Mouse (Mus musculus) kidney, postnatal 4 days (tissue): ENCODE results near the gene Gm10277.

Experiments
- DNase-seq, 2 experiments: peaks; one replicate each; pipeline ENCODE4 v3.0.0; 2021; ENCODE audit warnings: mixed read lengths in 2 of 2

Gm10277 gene

GRCm38 (mm10) chr11:77795216-77795615 is 7.7 kb upstream of the Gm10277 start:
- DNase-seq: no peak

DNA sequence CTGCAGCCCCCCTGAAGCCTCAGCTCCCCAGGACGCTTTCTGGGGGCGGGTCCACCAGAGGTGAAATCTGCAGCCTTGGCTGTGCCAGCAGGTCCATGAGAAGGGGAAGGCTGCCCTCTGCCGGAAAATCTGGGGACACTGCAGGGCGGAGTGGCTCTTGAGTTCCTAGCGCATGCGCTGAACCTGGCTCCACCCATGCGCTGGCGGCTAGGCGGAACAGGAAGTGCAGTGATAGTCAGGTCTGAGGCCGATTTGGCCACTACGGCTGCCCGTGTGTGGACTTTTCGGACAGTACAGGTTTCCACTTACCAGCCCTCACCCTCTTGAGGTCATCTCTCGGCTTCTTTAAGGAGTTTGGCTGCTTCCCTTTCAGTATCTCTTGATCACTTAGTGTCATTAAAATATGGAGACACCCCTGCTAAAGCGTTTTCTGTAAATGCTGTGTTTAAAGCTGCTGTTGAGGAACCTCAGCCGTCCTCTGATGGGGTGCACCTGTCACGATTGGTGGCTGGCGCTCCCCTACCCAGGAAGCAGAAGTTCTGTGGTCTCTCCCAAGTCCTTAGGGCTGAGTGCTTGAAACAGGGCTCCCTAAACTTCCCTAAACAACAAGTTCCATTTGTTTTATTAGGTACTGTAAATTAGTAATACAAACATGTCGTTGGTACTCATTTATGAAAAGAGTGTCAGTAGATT is 5.8 kb upstream of the Gm10277 start:
- DNase-seq: peak; percentile 98

GRCm38 (mm10) chr11:77792566-77792909 is 5.0 kb upstream of the Gm10277 start:
- no peak for DNase-seq

DNA sequence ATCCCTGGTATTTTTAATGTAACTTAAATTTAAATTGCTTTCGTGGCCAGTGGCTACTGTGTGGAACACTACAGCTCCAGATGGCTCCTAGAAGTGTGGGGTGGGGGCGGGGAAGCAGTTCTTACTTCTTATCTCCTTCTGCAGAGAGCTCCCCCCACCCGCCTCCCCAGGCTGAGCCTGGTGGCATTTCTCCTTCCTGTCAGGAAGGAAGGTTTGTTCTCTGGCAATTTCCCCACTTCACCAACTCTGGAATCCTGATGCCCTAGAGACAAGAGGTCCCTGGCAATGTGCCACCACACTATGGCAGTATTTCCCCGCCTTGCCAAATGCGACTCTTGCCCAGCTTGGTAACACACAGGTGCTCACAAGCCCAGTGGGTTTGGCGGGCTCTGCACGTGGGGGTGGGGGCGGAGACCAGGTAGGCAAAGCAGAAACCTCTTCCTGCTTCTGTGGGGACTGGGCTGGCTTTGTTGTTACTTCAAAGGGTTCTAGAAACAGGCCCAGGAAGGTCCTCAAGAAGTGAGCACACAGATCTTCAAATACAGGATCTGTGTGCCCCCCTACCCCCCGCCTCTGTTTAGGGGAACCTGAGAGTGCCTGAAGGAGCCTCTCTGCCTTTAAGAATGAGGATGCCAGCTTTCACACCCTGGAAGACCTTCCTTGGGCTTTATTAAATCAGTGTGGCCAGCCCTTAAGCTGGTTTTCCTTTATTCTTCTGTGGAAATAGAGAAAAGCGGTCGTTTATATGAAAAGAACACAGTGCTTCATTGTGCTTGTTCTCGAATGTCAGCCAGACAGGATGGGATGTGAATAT is 4.4 kb upstream of the Gm10277 start:
- DNase-seq: peak; percentile 76 to 84

DNA sequence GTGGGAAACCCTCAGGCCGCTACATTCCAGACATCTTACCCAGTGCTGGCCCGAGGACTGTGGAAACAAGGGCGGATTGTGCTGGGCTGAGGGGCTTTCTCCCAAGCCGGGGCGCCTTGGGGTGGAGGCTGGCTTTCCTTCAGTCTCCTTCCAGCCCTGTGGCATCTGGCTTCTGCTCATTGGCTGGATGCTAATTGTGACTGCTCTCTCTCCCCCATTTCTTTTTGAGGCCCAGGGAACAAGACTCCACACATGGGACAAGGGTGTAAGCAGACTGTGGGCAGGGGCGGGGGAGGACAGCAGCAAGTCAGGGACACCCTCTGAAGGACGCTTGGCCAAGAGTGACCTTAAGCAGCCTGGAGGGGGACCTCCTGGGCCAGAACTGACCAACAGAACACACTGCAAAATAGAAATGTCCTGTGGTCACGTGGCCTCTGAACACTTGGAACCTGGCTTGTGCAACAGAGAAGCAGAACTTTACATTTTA is 3.7 kb upstream of the Gm10277 start:
- peak; percentile 29 to 48 for DNase-seq

- DNase-seq: peak in 1 of 2 experiments; percentile 33
Observed at GRCm38 (mm10) chr11:77790286-77790685, 2.7 kb upstream of the Gm10277 start.

DNA sequence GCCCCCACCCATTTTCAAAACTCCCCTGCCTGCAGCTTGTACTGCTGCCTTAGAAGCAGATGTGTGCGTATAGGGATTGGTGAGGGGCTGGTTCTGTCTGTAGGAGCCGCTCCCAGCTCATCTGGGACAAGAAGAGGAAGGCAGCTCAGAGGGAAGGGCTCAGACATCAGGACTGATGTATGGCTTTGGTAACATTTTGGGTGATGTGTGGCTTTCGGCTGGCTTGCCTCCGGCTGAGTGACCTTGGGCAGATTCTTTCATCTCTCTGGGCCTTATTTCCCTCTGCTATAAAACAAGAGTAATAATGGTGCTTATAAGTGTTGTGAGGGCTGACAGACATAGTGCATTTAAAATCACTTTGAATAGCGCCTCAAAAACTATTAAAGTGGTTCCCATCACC is 2.0 kb upstream of the Gm10277 start:
- DNase-seq: no peak

GRCm38 (mm10) chr11:77785768-77786561 is 1.6 kb downstream of the Gm10277 start:
- peak; percentile 59 to 72 for DNase-seq

DNA sequence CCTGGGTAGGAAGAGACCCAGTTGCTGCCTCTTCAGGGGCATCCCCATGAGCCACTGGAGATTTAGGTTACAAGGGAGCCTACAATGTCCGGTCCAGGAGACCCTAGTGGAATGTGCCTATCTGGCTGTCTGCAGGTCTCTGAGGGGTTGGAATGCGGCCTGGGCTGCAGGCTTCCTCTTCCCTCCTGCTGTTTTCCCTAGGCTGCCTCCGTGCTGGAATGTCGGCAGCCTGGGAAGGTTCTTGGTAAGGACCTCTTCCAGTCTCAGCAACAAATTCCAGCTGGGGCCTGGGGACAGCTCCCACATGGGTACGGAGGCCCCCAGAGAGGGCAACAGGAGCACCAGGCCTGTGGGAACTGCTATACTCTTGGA is 2.2 kb downstream of the Gm10277 start:
- peak in 1 of 2 experiments; percentile 77 for DNase-seq

DNA sequence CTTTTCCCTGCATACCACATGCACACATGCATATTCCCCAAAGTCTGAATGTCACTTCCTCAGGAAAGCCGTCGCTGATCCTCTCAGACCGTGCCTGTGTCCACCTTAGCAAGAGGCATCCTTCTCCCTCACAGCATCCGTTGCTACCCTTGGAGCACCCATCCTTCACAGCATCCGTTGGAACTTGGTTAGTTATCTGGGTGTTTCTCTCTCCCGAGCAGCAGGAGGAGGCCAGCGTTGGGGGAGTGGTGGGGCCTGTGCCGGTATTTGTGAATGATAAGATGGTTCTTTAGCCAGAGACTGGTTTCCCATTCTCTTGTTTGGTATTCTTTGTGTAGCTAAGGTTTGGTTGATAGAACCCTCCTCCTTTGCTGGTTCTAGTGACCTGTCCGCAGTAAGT is 2.7 kb downstream of the Gm10277 start:
- no peak for DNase-seq

- DNase-seq: peak; percentile 68 to 78
Observed at GRCm38 (mm10) chr11:77783747-77784646, 3.5 kb downstream of the Gm10277 start.

- peak; percentile 68 to 78 for DNase-seq
Observed at GRCm38 (mm10) chr11:77783211-77783746, 4.3 kb downstream of the Gm10277 start.

- DNase-seq: no peak
Observed at GRCm38 (mm10) chr11:77782104-77782815, 5.3 kb downstream of the Gm10277 start.

DNA sequence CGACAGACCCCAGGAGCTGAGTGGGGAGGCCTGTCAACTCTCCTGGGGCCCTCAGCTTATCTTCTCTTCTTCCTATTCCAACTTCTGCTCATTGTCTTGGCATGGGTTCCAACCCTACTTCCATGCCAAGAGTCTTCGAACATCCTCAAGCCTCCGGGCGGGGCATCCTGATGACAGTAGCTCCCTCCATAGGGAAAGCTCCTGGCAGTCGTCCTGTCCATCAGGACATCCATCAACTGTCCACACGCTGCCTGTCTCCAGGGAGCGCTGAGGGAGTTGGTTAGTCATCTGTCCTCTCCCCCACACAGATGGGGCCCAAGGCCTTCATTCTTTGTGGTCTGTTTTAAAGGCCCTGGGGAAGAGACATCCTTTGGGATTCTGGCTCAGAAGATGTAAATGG is 6.5 kb downstream of the Gm10277 start:
- peak in 1 of 2 experiments; percentile 28 for DNase-seq

DNA sequence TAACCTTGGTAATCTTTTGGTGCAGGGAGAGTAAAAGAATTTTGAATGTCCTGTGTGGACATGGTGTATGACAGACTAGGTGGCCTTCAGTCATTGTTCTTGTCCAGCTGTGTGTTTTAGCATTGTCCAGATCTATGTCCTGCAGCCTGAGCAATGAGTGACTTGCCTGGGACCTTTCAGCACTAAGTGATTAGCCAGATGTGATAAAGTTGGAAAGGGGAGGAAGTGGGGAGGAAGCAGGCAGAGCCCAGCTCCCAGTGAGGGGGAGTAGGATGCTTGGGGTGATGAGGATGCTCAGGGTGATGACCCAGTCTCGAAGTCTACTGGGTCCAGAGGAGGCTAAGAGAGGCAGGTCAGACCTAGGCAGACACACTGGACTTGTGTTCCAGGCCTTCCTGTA is 8.3 kb downstream of the Gm10277 start:
- peak in 1 of 2 experiments; percentile 10 for DNase-seq

DNA sequence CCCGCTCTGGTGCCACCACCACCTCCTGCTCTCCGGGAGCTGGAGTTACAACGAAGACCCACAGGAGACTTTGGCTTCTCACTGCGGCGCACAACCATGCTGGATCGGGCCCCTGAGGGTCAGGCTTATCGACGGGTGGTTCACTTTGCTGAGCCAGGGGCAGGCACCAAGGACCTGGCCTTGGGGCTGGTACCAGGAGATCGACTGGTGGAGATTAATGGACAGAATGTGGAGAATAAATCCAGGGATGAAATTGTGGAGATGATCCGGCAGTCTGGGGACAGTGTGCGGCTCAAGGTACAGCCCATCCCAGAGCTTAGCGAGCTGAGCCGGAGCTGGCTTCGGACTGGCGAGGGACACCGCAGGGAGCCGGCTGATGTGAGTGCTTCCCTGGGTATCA is 9.6 kb downstream of the Gm10277 start:
- DNase-seq: no peak

- no peak for DNase-seq
Observed at GRCm38 (mm10) chr11:77777436-77777835, 10.1 kb downstream of the Gm10277 start.

DNA sequence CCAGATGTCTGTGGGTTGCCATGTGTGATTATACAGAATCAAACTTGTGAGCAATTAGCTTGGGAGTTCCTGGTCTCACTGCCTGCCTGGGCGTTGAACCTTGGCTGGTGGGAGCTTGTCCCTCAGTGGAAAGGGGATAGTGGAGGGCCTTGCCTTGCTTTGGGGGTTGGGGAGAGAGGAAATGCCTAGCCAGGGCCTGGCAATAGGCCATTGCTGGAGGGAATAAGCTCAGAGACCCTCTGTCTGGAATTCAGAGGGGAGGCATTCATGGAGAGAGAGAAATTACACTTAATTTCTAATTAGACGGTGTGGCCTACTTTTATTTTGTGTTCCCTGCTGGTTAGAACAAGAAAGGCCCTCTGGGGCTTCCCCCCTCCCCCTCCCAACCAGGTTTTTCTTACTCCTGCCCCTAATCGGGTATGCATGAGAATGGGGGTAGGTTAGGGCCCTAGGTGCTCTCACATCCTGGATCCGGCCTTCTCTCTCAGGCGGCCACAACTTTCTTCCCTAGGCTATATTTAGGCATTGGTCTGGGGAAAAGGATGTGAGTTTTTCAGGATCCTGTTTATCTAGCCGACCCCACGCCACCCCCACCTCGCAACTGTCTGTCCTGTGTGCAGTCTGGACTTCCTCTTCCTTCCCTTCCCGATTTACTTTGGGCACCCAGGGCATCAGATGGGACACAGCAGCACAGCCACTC is 11.7 kb downstream of the Gm10277 start:
- DNase-seq: peak in 1 of 2 experiments; percentile 62

DNA sequence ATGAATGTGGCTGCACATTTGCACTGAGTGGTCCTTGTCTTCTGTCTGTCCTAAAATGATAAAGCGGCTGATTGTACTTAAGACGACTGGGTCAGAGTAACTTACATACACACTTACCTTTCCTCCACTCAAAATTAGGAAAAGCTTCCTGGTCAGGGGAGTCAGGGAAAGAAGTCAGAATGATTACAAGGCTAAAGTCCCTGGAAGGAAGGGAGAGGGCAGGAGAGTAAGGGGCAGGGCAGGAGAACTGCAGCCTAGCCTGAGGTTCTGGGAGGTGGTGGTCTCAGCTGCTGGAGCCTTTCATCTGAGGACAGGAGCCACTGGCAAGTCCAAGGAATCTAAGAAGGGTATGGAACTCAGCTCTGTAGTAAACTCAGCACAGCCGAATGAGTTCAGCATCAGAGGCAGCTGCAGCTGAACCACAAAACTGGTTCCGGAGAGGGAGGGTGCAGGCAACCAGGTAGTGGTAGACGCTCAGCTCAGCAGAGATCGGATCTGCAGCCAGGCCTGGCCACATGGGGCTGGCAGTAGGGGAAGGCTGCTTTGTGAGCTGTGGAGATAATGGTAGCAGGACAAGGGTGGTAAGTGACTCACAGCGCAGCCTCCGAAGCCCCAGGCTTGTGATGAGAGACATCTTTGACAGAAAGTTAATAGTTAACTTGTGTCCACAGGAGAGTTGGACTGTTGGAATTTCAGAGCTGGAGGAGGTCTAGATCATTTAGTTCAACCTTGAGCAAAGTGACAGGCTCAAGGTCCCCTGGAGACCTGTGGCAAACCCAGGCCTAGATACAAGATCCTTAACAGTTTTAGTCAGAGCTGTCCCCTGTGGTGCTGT is 15.5 kb downstream of the Gm10277 start:
- peak; percentile 44 to 58 for DNase-seq

GRCm38 (mm10) chr11:77770346-77770745 is 17.2 kb downstream of the Gm10277 start:
- DNase-seq: no peak
